Comparison of ENCODE assay signal across 7 mouse cellular contexts in the genomic region with DNA sequence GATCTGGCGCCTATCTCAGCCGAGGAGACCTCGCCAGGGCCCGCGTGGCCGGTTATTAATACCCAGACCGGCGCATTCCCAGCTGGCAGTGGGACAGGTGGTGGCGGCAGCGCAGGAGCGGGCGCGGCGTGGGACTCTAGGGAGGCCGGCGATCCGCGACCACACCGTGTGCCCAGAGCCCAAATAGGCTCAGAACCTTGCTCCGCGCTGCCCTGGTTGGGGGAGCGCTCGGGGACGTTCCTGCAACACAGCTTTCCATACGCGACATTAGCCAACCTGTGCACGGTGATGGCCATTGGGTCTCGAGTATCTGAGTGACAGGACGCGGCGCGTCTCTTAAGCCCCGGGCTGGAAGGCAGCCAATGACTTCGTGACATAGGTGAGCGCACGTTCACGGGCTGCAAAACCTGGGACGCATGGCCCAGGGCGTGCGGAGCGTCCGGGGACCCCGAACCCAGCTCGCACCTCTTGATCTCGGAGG. TPM values are rescaled to one million over a fixed set of nuclear protein-coding genes. Genes with fewer than 3 reads are reported as not detected.
A peak's percentile ranks its signal among the peaks of the same experiment; 100 is the strongest.
DNase-seq lines count a peak whose midpoint lies in the region; ATAC-seq lines count a peak whose summit lies in the region.

No protein-coding gene starts in this region.

- H3K27ac ChIP-seq in embryonic facial prominence, embryonic 14.5 days (replicated peaks; ENCODE audit: low read depth, low read length): no peak overlapping the region
- no peak overlapping the region for H3K27ac ChIP-seq in heart, embryonic 16.5 days (ENCODE audit: low read length)
- no peak overlapping the region for H3K27ac ChIP-seq in limb, embryonic 15.5 days

- H3K27me3 ChIP-seq in embryonic facial prominence, embryonic 14.5 days (replicated peaks; ENCODE audit: control insufficient read depth, insufficient read depth, low read length): peaks cover 36% of the 10 kb centered on the region
- peaks cover 31% of the 10 kb centered on the region for H3K27me3 ChIP-seq in heart, embryonic 16.5 days (ENCODE audit: control insufficient read depth, insufficient read depth, low read length)
- H3K27me3 ChIP-seq in limb, embryonic 15.5 days: peaks cover 36% of the 10 kb centered on the region

- DNase-seq in urinary bladder, postnatal 14 days (ENCODE audit: low spot score): peak; percentile 20
- DNase-seq in urinary bladder, adult 18-20 months (ENCODE audit: low spot score in 2 of 2): no peak
- DNase-seq in embryonic facial prominence, embryonic 14.5 days (ENCODE audit: low spot score): peak; percentile 28
- peak; percentile 43 for DNase-seq in retina, postnatal 7 days (ENCODE audit: low read depth, low spot score)
- DNase-seq in urinary bladder, adult 2 months (ENCODE audit: low spot score): no peak

- H3K4me2 ChIP-seq in embryonic facial prominence, embryonic 14.5 days (ENCODE audit: low read depth, low read length): peak overlapping the region; percentile 71
- peak overlapping the region; percentile 68 for H3K4me2 ChIP-seq in heart, embryonic 16.5 days (ENCODE audit: low read depth, low read length)
- H3K4me2 ChIP-seq in limb, embryonic 15.5 days: peak overlapping the region; percentile 49

- peaks cover 8% of the 10 kb centered on the region; the same call in 1 of the 2 replicates for H3K4me1 ChIP-seq in embryonic facial prominence, embryonic 14.5 days (ENCODE audit: control insufficient read depth, insufficient read depth, low read length)
- H3K4me1 ChIP-seq in heart, embryonic 16.5 days (ENCODE audit: control insufficient read depth, insufficient read depth, low read length): 0 out of 2 replicates have a peak, but pooled peaks cover 4% of the 10 kb centered on the region
- peaks cover 9% of the 10 kb centered on the region for H3K4me1 ChIP-seq in limb, embryonic 15.5 days

- peak overlapping the region; percentile 51 for H3K9ac ChIP-seq in embryonic facial prominence, embryonic 14.5 days (ENCODE audit: low read depth, low read length)
- peak overlapping the region; percentile 15 for H3K9ac ChIP-seq in heart, embryonic 16.5 days (ENCODE audit: low read length)
- no peak overlapping the region for H3K9ac ChIP-seq in limb, embryonic 15.5 days

- peak; percentile 53 for ATAC-seq in embryonic facial prominence, embryonic 14.5 days (ENCODE audit: low read depth)
- 0 out of 2 replicates have a peak, but pooled peaks have one; percentile 52 for ATAC-seq in heart, embryonic 16.5 days (replicated peaks; ENCODE audit: extremely low read depth, insufficient read depth, low FRiP score)
- 0 out of 2 replicates have a peak, but pooled peaks have one; percentile 54 for ATAC-seq in limb, embryonic 15.5 days (ENCODE audit: insufficient number of reproducible peaks, low FRiP score, low TSS enrichment, low read depth)

- no peaks in the 10 kb centered on the region for H3K36me3 ChIP-seq in embryonic facial prominence, embryonic 14.5 days (ENCODE audit: control insufficient read depth, insufficient read depth, low read length)
- no peaks in the 10 kb centered on the region for H3K36me3 ChIP-seq in heart, embryonic 16.5 days (ENCODE audit: control insufficient read depth, insufficient read depth)
- H3K36me3 ChIP-seq in limb, embryonic 15.5 days: no peaks in the 10 kb centered on the region

- 0% methylated on average over 11 of the region's 45 CpGs for WGBS in embryonic facial prominence, embryonic 14.5 days
- WGBS in heart, embryonic 16.5 days: 2% methylated on average over 45 of the region's 45 CpGs
- WGBS in limb, embryonic 15.5 days: 2% methylated on average over 45 of the region's 45 CpGs

- no peaks in the 10 kb centered on the region for H3K9me3 ChIP-seq in embryonic facial prominence, embryonic 14.5 days (ENCODE audit: control insufficient read depth, low read length)
- H3K9me3 ChIP-seq in heart, embryonic 16.5 days (replicated peaks; ENCODE audit: control insufficient read depth, low read length): no peaks in the 10 kb centered on the region
- H3K9me3 ChIP-seq in limb, embryonic 15.5 days: no peaks in the 10 kb centered on the region

- H3K4me3 ChIP-seq in embryonic facial prominence, embryonic 14.5 days (ENCODE audit: low read depth, low read length): peak overlapping the region; percentile 40
- peak overlapping the region; percentile 40 for H3K4me3 ChIP-seq in heart, embryonic 16.5 days (ENCODE audit: low read length)
- H3K4me3 ChIP-seq in limb, embryonic 15.5 days: peak overlapping the region; percentile 33

RNA-seq across cellular contexts. Expression of a gene that starts 3.6 kb away (rescaled TPM):
- 1.2 and 1.6 TPM in 2 replicates for polyA plus RNA-seq in embryonic facial prominence, embryonic 14.5 days (2014; fragmentation: Nextera tagmentation; extraction: Ambion mirVana)
- 0.24 TPM in 1 of 2 replicates, not detected in the other for polyA plus RNA-seq in heart, embryonic 16.5 days (2015; fragmentation: Nextera tagmentation; extraction: Ambion mirVana)
- polyA plus RNA-seq in limb, embryonic 15.5 days (2015; fragmentation: Nextera tagmentation; extraction: Ambion mirVana): 1.1 and 2.4 TPM in 2 replicates
- polyA plus RNA-seq in urinary bladder, adult 2 months (2012; rRNA removed): not detected in 2 replicates

RNA-seq across cellular contexts. Expression of a gene that starts 10.5 kb away (rescaled TPM):
- polyA plus RNA-seq in embryonic facial prominence, embryonic 14.5 days (2014; fragmentation: Nextera tagmentation; extraction: Ambion mirVana): not detected in 2 replicates
- polyA plus RNA-seq in heart, embryonic 16.5 days (2015; fragmentation: Nextera tagmentation; extraction: Ambion mirVana): not detected in 2 replicates
- polyA plus RNA-seq in limb, embryonic 15.5 days (2015; fragmentation: Nextera tagmentation; extraction: Ambion mirVana): not detected in 2 replicates
- polyA plus RNA-seq in urinary bladder, adult 2 months (2012; rRNA removed): 0.06 TPM in 1 of 2 replicates, not detected in the other

RNA-seq across cellular contexts. Expression of a gene that starts 38.0 kb away (rescaled TPM):
- not detected in 2 replicates for polyA plus RNA-seq in embryonic facial prominence, embryonic 14.5 days (2014; fragmentation: Nextera tagmentation; extraction: Ambion mirVana)
- not detected in 2 replicates for polyA plus RNA-seq in heart, embryonic 16.5 days (2015; fragmentation: Nextera tagmentation; extraction: Ambion mirVana)
- not detected in 2 replicates for polyA plus RNA-seq in limb, embryonic 15.5 days (2015; fragmentation: Nextera tagmentation; extraction: Ambion mirVana)
- 0.04 TPM in 1 of 2 replicates, not detected in the other for polyA plus RNA-seq in urinary bladder, adult 2 months (2012; rRNA removed)

RNA-seq across cellular contexts. Expression of a gene that starts 47.8 kb away (rescaled TPM):
- polyA plus RNA-seq in embryonic facial prominence, embryonic 14.5 days (2014; fragmentation: Nextera tagmentation; extraction: Ambion mirVana): 7.3 and 9.0 TPM in 2 replicates
- polyA plus RNA-seq in heart, embryonic 16.5 days (2015; fragmentation: Nextera tagmentation; extraction: Ambion mirVana): 9.1 and 9.3 TPM in 2 replicates
- 9.0 and 9.6 TPM in 2 replicates for polyA plus RNA-seq in limb, embryonic 15.5 days (2015; fragmentation: Nextera tagmentation; extraction: Ambion mirVana)
- polyA plus RNA-seq in urinary bladder, adult 2 months (2012; rRNA removed): 18.6 and 27.6 TPM in 2 replicates

RNA-seq across cellular contexts. Expression of a gene that starts 48.1 kb away (rescaled TPM):
- polyA plus RNA-seq in embryonic facial prominence, embryonic 14.5 days (2014; fragmentation: Nextera tagmentation; extraction: Ambion mirVana): 23.4 and 25.4 TPM in 2 replicates
- polyA plus RNA-seq in heart, embryonic 16.5 days (2015; fragmentation: Nextera tagmentation; extraction: Ambion mirVana): 28.2 and 32.7 TPM in 2 replicates
- polyA plus RNA-seq in limb, embryonic 15.5 days (2015; fragmentation: Nextera tagmentation; extraction: Ambion mirVana): 21.5 and 24.8 TPM in 2 replicates
- 7.4 and 9.9 TPM in 2 replicates for polyA plus RNA-seq in urinary bladder, adult 2 months (2012; rRNA removed)

Comparison
In these comparisons a context has a peak if more than half of its experiments do, and no peak if none do; other contexts are left out.
1. DNase-seq: peak in urinary bladder, postnatal 14 days (single experiment), embryonic facial prominence, embryonic 14.5 days (single experiment) and retina, postnatal 7 days (single experiment); none in urinary bladder, adult 18-20 months (0 of 2) and urinary bladder, adult 2 months (single experiment).
2. Peak in every context shown above with its lines, with median percentiles within 50 percentile points of each other: ATAC-seq, H3K4me2 ChIP-seq and H3K4me3 ChIP-seq.